Mouse (Mus musculus) induced T-regulatory cell, adult 2 months (primary cell): ENCODE measurements at regions not wholly inside any gene's neighbourhood (a gene's known extent, or its start where the extent isn't known, plus 50 kb on each side); places are given as distances from the start of the nearest gene placed in this dataset.

Experiments
- DNase-seq: peaks from one replicate; pipeline ENCODE4 v3.0.0-alpha.2; 2012; ENCODE audit warnings: low read depth

GRCm38 (mm10) chr13:105377038-105377437 lies 66.4 kb upstream of the Htr1a start:
- peak; percentile 36 for DNase-seq

GRCm38 (mm10) chr13:105378587-105378986 lies 64.9 kb upstream of the Htr1a start:
- no peak for DNase-seq

- no peak for DNase-seq
Observed at GRCm38 (mm10) chr13:105387016-105387772, 56.2 kb upstream of the Htr1a start.
